Mouse (Mus musculus) liver, adult 2 months (tissue): ENCODE measurements at regions not wholly inside any gene's neighbourhood (a gene's known extent, or its start where the extent isn't known, plus 50 kb on each side); places are given as distances from the start of the nearest gene placed in this dataset.

Experiments used
- CTCF ChIP-seq: fragments of 200-500 bp; IDR thresholded peaks from 2 replicates; pipeline ENCODE4 v1.5.1; 2011; ENCODE audit warnings: low read depth, low read length, control low read depth
- POLR2A ChIP-seq: fragments of 200-500 bp; IDR thresholded peaks from 2 replicates; pipeline ENCODE4 v1.6.1; 2011; ENCODE audit warnings: low read length, control low read depth; ENCODE audit not compliant: insufficient read depth; ENCODE audit errors: extremely low read depth

DNA sequence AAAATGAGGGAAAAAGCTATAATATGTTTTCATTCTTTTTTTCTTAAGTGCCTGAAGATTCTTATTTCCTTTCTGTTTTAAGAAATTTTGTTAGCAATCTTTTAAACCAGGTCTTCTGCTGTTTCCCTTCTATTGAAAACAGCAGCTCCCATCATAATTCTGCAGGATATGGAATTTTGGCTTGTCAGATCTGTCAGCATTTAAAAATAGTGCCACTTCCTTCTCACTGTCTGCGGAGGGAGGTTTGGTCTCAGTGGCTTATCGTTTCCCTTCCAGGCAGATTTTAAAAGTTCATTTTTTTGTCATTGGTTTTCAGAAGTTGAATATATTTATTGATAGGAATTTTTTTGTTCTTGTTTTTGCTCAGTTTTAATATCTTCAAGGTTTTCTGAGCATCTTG is 776.1 kb upstream of the Marcks start:
- TF ChIP-seq CTCF (no peak), POLR2A (no peak)
